Mouse (Mus musculus) embryonic facial prominence, embryonic 14.5 days (tissue): ENCODE data around the gene Cxcr4. TPM values are rescaled to one million over a fixed set of nuclear protein-coding genes. Genes with fewer than 3 reads are reported as not detected.

Experiments
- polyA plus RNA-seq: library from polyadenylated mRNA; unstranded; fragments of >200 nt; fragmentation: Nextera tagmentation; extraction: Ambion mirVana; gene quantifications from 2 replicates; pipeline ENCODE4 v1.2.1, GENCODE M21; 2014

The Cxcr4 gene
- polyA plus RNA-seq, 1 experiment from 2014 or later: 7.1 TPM

Other genes with a start within 250 kb of the Cxcr4 start
- gene Mcm6, start 232.6 kb downstream of the Cxcr4 start, polyA plus RNA-seq: 185 and 216 TPM in 2 replicates
- gene Dars, start 174.9 kb downstream of the Cxcr4 start, polyA plus RNA-seq: 97.8 and 104 TPM in 2 replicates